Mouse (Mus musculus) stomach, postnatal 0 days (tissue): ENCODE measurements around the gene Msi2.

Source experiments
- CTCF ChIP-seq: IDR thresholded peaks from 2 replicates; pipeline ENCODE4 v1.5.1; 2016; ENCODE audit warnings: antibody characterized with exemption, low read depth, mild to moderate bottlenecking, moderate library complexity
- EP300 ChIP-seq: optimal IDR thresholded peaks from 2 replicates; pipeline ENCODE3; 2016; ENCODE audit warnings: antibody characterized with exemption

- TF ChIP-seq CTCF, result no peak
- no peak for TF ChIP-seq EP300
Measured at GRCm38 (mm10) chr11:88588688-88589210, 129.6 kb downstream of the Msi2 start.
